In the genomic region with DNA sequence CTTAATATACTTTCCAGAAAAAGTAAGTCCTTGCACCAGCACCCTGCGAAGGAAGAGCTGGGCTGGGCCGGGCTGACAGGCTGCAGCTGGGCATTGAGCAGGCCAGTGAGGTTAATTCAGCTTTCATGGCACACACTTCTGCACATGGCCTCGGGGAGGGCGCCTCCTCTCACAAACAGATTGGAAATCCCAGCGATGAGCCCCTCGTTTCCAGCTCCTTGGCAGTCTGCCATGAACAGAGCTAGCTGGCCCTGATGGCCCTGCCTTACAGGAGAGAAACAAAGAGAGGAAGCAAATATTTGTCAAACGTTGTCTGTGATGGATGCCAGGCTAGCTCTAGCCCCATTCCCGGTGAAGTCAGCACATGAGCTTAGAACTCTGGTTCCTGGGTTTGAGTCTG, we compare ENCODE assay signal across 8 mouse cellular contexts.
DNase-seq lines count a peak whose midpoint lies in the region; ATAC-seq lines count a peak whose summit lies in the region.

No protein-coding gene starts in this region.

- peak overlapping the region; percentile 75 for H3K27ac ChIP-seq in hindbrain, embryonic 16.5 days (ENCODE audit: low read depth, low read length)

- no peak overlapping the region for H3K4me2 ChIP-seq in hindbrain, embryonic 16.5 days (ENCODE audit: low read length)

- H3K4me3 ChIP-seq in hindbrain, embryonic 16.5 days (ENCODE audit: low read length), result no peak overlapping the region

- H3K27me3 ChIP-seq in hindbrain, embryonic 16.5 days (replicated peaks; ENCODE audit: control insufficient read depth, insufficient read depth, low read length), result no peaks in the 10 kb centered on the region

- H3K9ac ChIP-seq in hindbrain, embryonic 16.5 days (ENCODE audit: low read depth, low read length), result no peak overlapping the region; the same call in 1 of the 2 replicates

- peaks cover 14% of the 10 kb centered on the region for H3K4me1 ChIP-seq in hindbrain, embryonic 16.5 days (ENCODE audit: control insufficient read depth, insufficient read depth, low read depth, low read length)

- peak; percentile 18 for DNase-seq in cerebellum, adult 11-12 months
- DNase-seq in cerebellum, adult 11 months, result no peak
- peak; percentile 16 for DNase-seq in ovary, adult 18-20 months (ENCODE audit: low spot score)
- DNase-seq in ovary, postnatal 14 days (ENCODE audit: low spot score), result no peak
- DNase-seq in lung, postnatal 25 days (ENCODE audit: low spot score), result peak; percentile 80
- peak; percentile 51 for DNase-seq in yolk sac, embryonic 10.5 days (ENCODE audit: low spot score)

- peak; percentile 87 for ATAC-seq in hindbrain, embryonic 16.5 days
- no peak for ATAC-seq in inflammation-experienced regulatory T-cells, adult 6 months

- WGBS in hindbrain, embryonic 16.5 days, result 6% methylated on average over 8 of the region's 8 CpGs

- H3K9me3 ChIP-seq in hindbrain, embryonic 16.5 days (ENCODE audit: control insufficient read depth, low read length), result no peaks in the 10 kb centered on the region

- H3K36me3 ChIP-seq in hindbrain, embryonic 16.5 days (ENCODE audit: control insufficient read depth, insufficient read depth, low read length), result no peaks in the 10 kb centered on the region

Comparison
In these comparisons a context has a peak if more than half of its experiments do, and no peak if none do; other contexts are left out.
1. DNase-seq: peak in cerebellum, adult 11-12 months (single experiment), ovary, adult 18-20 months (single experiment), lung, postnatal 25 days (single experiment) and yolk sac, embryonic 10.5 days (single experiment); none in cerebellum, adult 11 months (single experiment) and ovary, postnatal 14 days (single experiment).